Mouse (Mus musculus) testis, adult 2 months (tissue): ENCODE results near the gene Nfyb.

Source experiments
- CTCF ChIP-seq: fragments of 200-500 bp; IDR thresholded peaks from 2 replicates; pipeline ENCODE4 v1.5.1; 2012; ENCODE audit warnings: low read depth, mild to moderate bottlenecking, inconsistent platforms, low read length, moderate library complexity; ENCODE audit not compliant: control insufficient read depth, insufficient read depth, insufficient replicate concordance
- POLR2A ChIP-seq: fragments of 200-500 bp; IDR thresholded peaks from 2 replicates; pipeline ENCODE4 v1.6.1; 2012; ENCODE audit warnings: low read depth, mild to moderate bottlenecking, inconsistent platforms, low read length, moderate library complexity; ENCODE audit not compliant: control insufficient read depth

DNA sequence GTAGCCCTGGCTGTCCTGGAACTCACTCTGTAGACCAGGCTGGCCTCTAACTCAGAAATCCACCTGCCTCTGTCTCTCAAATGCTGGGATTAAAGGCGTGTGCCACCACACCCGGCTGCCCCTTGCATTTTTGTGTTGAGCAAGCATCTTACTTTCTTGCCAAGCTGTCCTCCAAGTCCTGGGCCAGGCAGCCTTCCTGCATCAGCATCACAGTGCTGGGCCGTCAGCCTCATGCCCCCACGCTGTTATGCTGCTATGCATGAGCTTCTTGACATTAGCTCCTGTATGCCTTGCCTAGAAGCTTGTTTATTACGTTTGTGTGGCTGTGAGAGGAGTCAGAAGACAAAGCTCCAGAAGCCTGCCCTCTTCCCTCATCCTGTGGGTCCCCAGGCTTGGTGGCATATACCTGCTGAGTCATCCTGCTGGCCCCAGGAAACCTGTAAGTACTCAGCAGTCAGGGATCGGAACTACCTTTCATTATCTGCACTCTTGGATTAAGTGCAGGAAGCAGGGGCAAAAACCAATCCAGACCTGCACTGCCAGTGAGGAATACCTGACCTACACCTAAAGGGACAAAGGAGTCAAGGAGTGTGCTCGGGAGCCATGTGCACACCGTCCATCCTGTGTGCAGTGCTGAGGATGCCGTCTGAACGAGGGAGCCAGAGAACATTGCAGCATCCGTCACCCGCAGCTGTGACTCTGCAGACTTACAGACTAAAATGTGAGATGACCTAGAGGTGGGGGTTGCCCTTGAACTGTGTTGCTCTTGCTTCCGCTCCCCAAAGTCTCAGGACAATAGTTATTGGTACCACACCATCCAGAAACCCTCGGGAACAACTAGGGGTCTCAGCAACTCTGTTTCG is 16.7 kb downstream of the Nfyb start:
- TF ChIP-seq CTCF (no peak), POLR2A (no peak)
